Mouse (Mus musculus) lung, adult 2 months (tissue): ENCODE data around the gene Maml2.

Experiments
- CTCF ChIP-seq: fragments of 200-500 bp; IDR thresholded peaks from 2 replicates; pipeline ENCODE4 v1.5.1; 2011; ENCODE audit warnings: mild to moderate bottlenecking, low read length, control low read depth; ENCODE audit not compliant: insufficient read depth
- POLR2A ChIP-seq: fragments of 200-500 bp; IDR thresholded peaks from 2 replicates; pipeline ENCODE4 v1.6.1; 2011; ENCODE audit warnings: low read depth, mild to moderate bottlenecking, control low read depth, low read length, borderline replicate concordance; ENCODE audit errors: extremely low read depth

DNA sequence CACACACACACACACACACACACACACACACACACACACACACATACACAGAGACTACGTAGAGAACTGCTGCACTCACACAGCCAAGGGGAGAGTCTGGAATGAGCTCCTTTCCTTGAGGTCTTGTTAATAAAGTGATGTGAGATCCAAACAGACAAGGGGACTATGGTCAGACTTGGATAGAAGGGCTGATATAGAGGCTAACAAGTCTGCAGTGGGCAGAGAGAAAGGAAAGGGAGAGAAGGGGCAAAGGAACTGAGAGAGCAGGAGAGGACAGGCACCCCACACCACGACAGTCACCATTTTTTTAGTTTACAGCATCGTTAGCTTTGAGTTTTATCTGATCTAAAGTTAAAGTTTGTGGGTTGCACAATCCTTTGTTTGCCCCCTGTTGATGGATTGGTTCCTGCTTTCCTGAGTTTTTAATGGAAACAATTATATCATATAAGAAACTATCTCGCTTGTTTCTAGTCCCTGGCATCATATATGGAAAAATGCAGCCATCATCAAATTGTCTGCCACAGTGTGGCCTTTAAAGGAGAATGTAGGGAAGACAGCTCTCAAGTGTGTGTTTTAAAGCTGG lies 149.0 kb downstream of the Maml2 start, which contains the start of gene Gm17571:
- TF ChIP-seq CTCF (no peak), POLR2A (no peak)
